Mouse (Mus musculus): ENCODE data around the gene Vmn1r230. TPM values are rescaled to one million over a fixed set of nuclear protein-coding genes. Genes with fewer than 3 reads are reported as not detected.

Vmn1r230 gene
- polyA plus RNA-seq (2012; rRNA removed): not detected in 2 replicates

GRCm38 (mm10) chr17:20840144-20840543 is at the start of gene Vmn1r230:
Gene Vmn1r230, plus strand, starts transcription at chr17:20840444.

GRCm38 (mm10) chr17:20811255-20811654 is 29.0 kb upstream of the Vmn1r230 start, which contains the start of gene Vmn1r229:
Gene Vmn1r229, plus strand, starts transcription at chr17:20811555.

Other genes starting within 250 kb of the Vmn1r230 start
- not detected in 2 replicates for gene Vmn2r110, start 244.0 kb upstream of the Vmn1r230 start, polyA plus RNA-seq (2012; rRNA removed)
- gene Fpr-rs3, start 215.6 kb upstream of the Vmn1r230 start, polyA plus RNA-seq (2012; rRNA removed): not detected in 2 replicates
- gene Vmn1r226, start 157.6 kb upstream of the Vmn1r230 start, polyA plus RNA-seq (2012; rRNA removed): not detected in 2 replicates
- not detected in 2 replicates for gene Vmn1r227, start 110.6 kb upstream of the Vmn1r230 start, polyA plus RNA-seq (2012; rRNA removed)
- gene Vmn1r228, start 54.3 kb upstream of the Vmn1r230 start, polyA plus RNA-seq (2012; rRNA removed): not detected in 2 replicates
- not detected in 2 replicates for gene Vmn1r229, start 28.9 kb upstream of the Vmn1r230 start, polyA plus RNA-seq (2012; rRNA removed)
- gene Vmn1r231, start 64.6 kb downstream of the Vmn1r230 start, polyA plus RNA-seq (2012; rRNA removed): not detected in 2 replicates
- not detected in 2 replicates for gene Vmn1r232, start 79.3 kb downstream of the Vmn1r230 start, polyA plus RNA-seq (2012; rRNA removed)
- gene Ppp2r1a, start 104.9 kb downstream of the Vmn1r230 start, polyA plus RNA-seq (2012; rRNA removed): 435 and 470 TPM in 2 replicates
- gene Vmn1r233, start 156.0 kb downstream of the Vmn1r230 start, polyA plus RNA-seq (2012; rRNA removed): not detected in 2 replicates
- gene Zfp160, start 168.5 kb downstream of the Vmn1r230 start, polyA plus RNA-seq (2012; rRNA removed): 22.2 and 25.7 TPM in 2 replicates